Mouse (Mus musculus): ENCODE data around the gene Clpx. TPM values are rescaled to one million over a fixed set of nuclear protein-coding genes. Genes with fewer than 3 reads are reported as not detected.
A peak's percentile ranks its signal among the peaks of the same experiment; 100 is the strongest.

The Clpx gene
- polyA plus RNA-seq, 1 experiment: 20.8 TPM

DNA sequence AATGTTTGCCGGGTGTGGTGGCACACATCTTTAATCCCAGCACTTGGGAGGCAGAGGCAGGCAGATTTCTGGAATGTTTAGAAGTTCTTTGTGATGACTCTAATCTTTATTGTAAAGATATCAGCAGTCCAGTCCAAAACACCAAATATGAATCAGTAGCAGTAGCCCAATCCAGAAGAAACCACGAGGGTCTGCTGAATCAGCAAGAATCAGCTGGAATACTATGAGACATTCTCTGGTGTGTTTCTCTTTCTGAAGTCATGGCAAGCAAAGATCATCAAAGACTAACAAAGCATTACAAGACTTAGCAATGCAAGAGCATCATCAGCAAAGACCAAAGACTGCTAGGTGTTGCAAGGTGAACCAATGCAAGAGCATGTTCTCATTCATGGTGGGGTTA, 46.4 kb downstream of the Clpx start:
- Histone ChIP-seq H3K4me3 (ENCODE audit: insufficient read depth, low read length) (no peak overlapping the region), H3K4me1 (ENCODE audit: control insufficient read depth, insufficient read depth, low read length) (no peaks in the 10 kb centered on the region), H3K27ac (ENCODE audit: insufficient read depth, low read depth, low read length) (no peak overlapping the region)
- no peak for TF ChIP-seq CTCF (IDR thresholded peaks at IDR 0.05; ENCODE audit: low read depth, low read length)
- TF ChIP-seq POLR2A (IDR thresholded peaks at IDR 0.05; ENCODE audit: borderline replicate concordance, low read depth, low read length): no peak

- peak overlapping the region; percentile 78 for H3K4me3 ChIP-seq (ENCODE audit: insufficient read depth, low read length)
- H3K4me1 ChIP-seq (ENCODE audit: control insufficient read depth, insufficient read depth, low read length): peaks cover 11% of the 10 kb centered on the region
- peak overlapping the region; percentile 77 for H3K27ac ChIP-seq (ENCODE audit: insufficient read depth, low read depth, low read length)
These were observed 51.4 kb downstream of the Clpx start for GRCm38 (mm10) chr9:65345439-65345838.

GRCm38 (mm10) chr9:65345854-65346475, 51.9 kb downstream of the Clpx start, which contains the start of gene Pdcd7:
Gene Pdcd7 (plus strand): TSS chr9:65346104.
- Histone ChIP-seq H3K27ac (ENCODE audit: insufficient read depth, low read depth, low read length) (peak within 1 kb of the TSS; percentile 82), H3K4me1 (ENCODE audit: control insufficient read depth, insufficient read depth, low read length) (peaks cover 13% of the 10 kb centered on the region), H3K4me3 (ENCODE audit: insufficient read depth, low read length) (peak within 1 kb of the TSS; percentile 78)
- TF ChIP-seq POLR2A (IDR thresholded peaks at IDR 0.05; ENCODE audit: borderline replicate concordance, low read depth, low read length) (no peak), CTCF (IDR thresholded peaks at IDR 0.05; ENCODE audit: low read depth, low read length) (no peak)

GRCm38 (mm10) chr9:65346476-65347111, 52.5 kb downstream of the Clpx start:
- peak overlapping the region; percentile 82 for H3K27ac ChIP-seq (ENCODE audit: insufficient read depth, low read depth, low read length)
- H3K4me1 ChIP-seq (ENCODE audit: control insufficient read depth, insufficient read depth, low read length): peaks cover 16% of the 10 kb centered on the region
- H3K4me3 ChIP-seq (ENCODE audit: insufficient read depth, low read length): peak overlapping the region; percentile 78
- TF ChIP-seq POLR2A (IDR thresholded peaks at IDR 0.05; ENCODE audit: borderline replicate concordance, low read depth, low read length) (no peak), CTCF (IDR thresholded peaks at IDR 0.05; ENCODE audit: low read depth, low read length) (no peak)

DNA sequence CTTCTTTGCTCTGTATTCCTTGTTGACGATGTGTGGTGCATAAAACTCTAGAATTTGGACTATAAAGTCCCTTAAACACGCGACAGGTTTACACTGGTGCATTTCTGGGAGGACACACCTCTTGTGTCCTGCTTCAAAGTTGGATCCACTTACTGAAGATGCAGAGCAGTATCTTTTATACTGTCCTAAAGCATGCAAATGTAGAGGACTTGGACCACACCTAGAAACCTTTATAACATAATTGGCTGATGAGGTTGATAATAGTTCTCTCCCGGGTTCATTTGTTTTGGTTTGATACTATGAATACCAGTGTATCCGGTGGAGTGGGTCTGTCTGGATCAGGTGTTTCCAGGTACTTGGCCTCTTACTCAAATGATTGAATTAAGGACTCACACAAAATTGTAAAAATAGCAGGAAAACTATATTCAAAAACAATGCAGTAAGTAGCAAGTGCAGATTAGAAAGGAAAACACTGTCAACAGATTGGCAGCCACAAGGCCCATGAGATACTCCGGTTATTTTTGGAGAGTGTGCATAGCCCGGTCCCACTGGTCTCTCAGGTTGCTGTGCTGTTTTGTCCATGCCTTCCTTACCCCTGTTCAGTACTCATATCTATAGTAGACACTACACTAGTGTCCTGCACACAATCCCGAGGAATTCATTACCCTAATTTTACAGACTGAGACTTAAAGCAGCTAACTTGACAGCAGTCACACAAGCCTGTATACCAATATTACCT, 53.2 kb downstream of the Clpx start:
- Histone ChIP-seq H3K27ac (ENCODE audit: insufficient read depth, low read depth, low read length) (peak overlapping the region; percentile 82), H3K4me3 (ENCODE audit: insufficient read depth, low read length) (peak overlapping the region; percentile 78), H3K4me1 (ENCODE audit: control insufficient read depth, insufficient read depth, low read length) (peaks cover 16% of the 10 kb centered on the region)
- TF ChIP-seq CTCF (IDR thresholded peaks at IDR 0.05; ENCODE audit: low read depth, low read length) (no peak), POLR2A (IDR thresholded peaks at IDR 0.05; ENCODE audit: borderline replicate concordance, low read depth, low read length) (no peak)

GRCm38 (mm10) chr9:65353251-65353650, 59.2 kb downstream of the Clpx start:
- TF ChIP-seq CTCF (IDR thresholded peaks at IDR 0.05; ENCODE audit: low read depth, low read length) (no peak), POLR2A (IDR thresholded peaks at IDR 0.05; ENCODE audit: borderline replicate concordance, low read depth, low read length) (no peak)
- no peak overlapping the region for H3K27ac ChIP-seq (ENCODE audit: insufficient read depth, low read depth, low read length)
- H3K4me1 ChIP-seq (ENCODE audit: control insufficient read depth, insufficient read depth, low read length): peaks cover 28% of the 10 kb centered on the region
- no peak overlapping the region for H3K4me3 ChIP-seq (ENCODE audit: insufficient read depth, low read length)

DNA sequence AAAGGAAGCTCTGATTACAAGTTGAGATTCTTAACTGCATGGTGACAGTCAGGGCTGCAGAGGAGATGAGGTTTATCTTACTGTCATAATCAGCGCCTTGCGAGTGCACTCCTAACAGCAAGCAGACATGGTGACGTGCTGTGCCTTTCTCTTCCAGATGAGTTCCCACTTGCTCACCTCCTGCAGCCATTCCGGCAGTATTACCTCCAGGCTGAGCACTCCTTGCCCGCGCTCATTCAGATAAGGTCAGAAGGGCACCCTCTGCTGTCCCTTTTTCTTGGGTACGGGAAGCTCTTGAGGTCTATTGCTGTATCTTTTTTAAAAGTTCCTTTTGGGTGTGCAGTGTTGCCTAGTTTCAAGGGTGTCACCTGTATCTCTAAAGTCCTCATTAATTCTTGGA, 62.5 kb downstream of the Clpx start:
- peaks cover 29% of the 10 kb centered on the region for H3K4me1 ChIP-seq (ENCODE audit: control insufficient read depth, insufficient read depth, low read length)
- H3K4me3 ChIP-seq (ENCODE audit: insufficient read depth, low read length): no peak overlapping the region
- H3K27ac ChIP-seq (ENCODE audit: insufficient read depth, low read depth, low read length): no peak overlapping the region
- TF ChIP-seq CTCF (IDR thresholded peaks at IDR 0.05; ENCODE audit: low read depth, low read length) (no peak), POLR2A (IDR thresholded peaks at IDR 0.05; ENCODE audit: borderline replicate concordance, low read depth, low read length) (no peak)

GRCm38 (mm10) chr9:65356971-65357370, 62.9 kb downstream of the Clpx start:
- no peak overlapping the region for H3K27ac ChIP-seq (ENCODE audit: insufficient read depth, low read depth, low read length)
- peaks cover 29% of the 10 kb centered on the region for H3K4me1 ChIP-seq (ENCODE audit: control insufficient read depth, insufficient read depth, low read length)
- H3K4me3 ChIP-seq (ENCODE audit: insufficient read depth, low read length): no peak overlapping the region
- TF ChIP-seq CTCF (IDR thresholded peaks at IDR 0.05; ENCODE audit: low read depth, low read length) (no peak), POLR2A (IDR thresholded peaks at IDR 0.05; ENCODE audit: borderline replicate concordance, low read depth, low read length) (no peak)

DNA sequence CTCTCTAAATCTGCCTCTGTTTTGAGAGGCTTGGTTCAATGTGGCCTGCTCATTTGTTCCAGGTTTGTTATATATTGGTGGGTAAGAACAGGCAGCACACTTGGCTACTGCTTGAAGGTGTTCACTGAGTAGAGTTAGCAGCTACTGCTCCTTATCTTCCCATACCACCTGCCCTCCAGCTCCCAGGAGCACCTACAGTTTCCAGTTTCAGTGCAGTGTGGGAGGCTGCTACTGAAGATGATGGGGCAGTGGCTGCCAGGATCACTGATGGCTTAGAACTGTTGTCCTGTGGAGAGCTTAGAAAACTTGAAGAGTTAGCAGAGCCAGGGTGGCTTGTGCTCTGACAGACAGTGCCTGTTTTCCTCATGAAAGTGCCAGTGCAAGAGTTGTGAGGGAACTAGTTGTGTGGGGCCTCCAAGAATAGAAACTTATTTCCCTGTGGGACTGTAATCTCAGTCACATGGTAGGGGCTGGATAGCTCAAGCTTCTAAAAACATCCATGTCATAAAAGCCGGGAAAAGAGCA, 65.0 kb downstream of the Clpx start:
- H3K4me3 ChIP-seq (ENCODE audit: insufficient read depth, low read length): no peak overlapping the region
- TF ChIP-seq CTCF (IDR thresholded peaks at IDR 0.05; ENCODE audit: low read depth, low read length) (no peak), POLR2A (IDR thresholded peaks at IDR 0.05; ENCODE audit: borderline replicate concordance, low read depth, low read length) (no peak)
- peaks cover 27% of the 10 kb centered on the region for H3K4me1 ChIP-seq (ENCODE audit: control insufficient read depth, insufficient read depth, low read length)
- peak overlapping the region; percentile 56 for H3K27ac ChIP-seq (ENCODE audit: insufficient read depth, low read depth, low read length)
